Mouse (Mus musculus) heart, adult 2 months (tissue): Measurements from ENCODE around the gene Trappc3. TPM values are rescaled to one million over a fixed set of nuclear protein-coding genes. Genes with fewer than 3 reads are reported as not detected.
A peak's percentile ranks its signal among the peaks of the same experiment; 100 is the strongest.

ENCODE experiments used
- DNase-seq, 2 experiments: peaks; one replicate each; pipeline ENCODE4 v3.0.0; 2021
- H3K27ac ChIP-seq: fragments of 200-600 bp; 2 replicates; pipeline ENCODE4 v1.8.1; 2022
- H3K27me3 ChIP-seq: fragments of 200-500 bp; 2 replicates; pipeline ENCODE4 v1.6.1; 2012; ENCODE audit warnings: mild to moderate bottlenecking, low read length, inconsistent platforms, mixed read lengths; ENCODE audit not compliant: control insufficient read depth, insufficient read depth
- H3K36me3 ChIP-seq: fragments of 200-500 bp; 2 replicates; pipeline ENCODE4 v1.6.1; 2012; ENCODE audit warnings: low read length, inconsistent platforms; ENCODE audit not compliant: control insufficient read depth, insufficient read depth
- H3K4me1 ChIP-seq: fragments of 200-500 bp; 2 replicates; pipeline ENCODE4 v1.6.1; 2011; ENCODE audit warnings: low read length; ENCODE audit not compliant: control insufficient read depth, insufficient read depth
- H3K4me3 ChIP-seq: fragments of 200-600 bp; 2 replicates; pipeline ENCODE4 v1.8.1; 2022
- H3K79me2 ChIP-seq: fragments of 200-500 bp; replicated peaks from 2 replicates; pipeline ENCODE4 v1.6.1; 2012; ENCODE audit warnings: mild to moderate bottlenecking, inconsistent platforms, low read length, moderate library complexity, mixed read lengths; ENCODE audit not compliant: control insufficient read depth, insufficient read depth
- H3K9ac ChIP-seq: fragments of 200-500 bp; 2 replicates; pipeline ENCODE4 v1.6.1; 2012; ENCODE audit warnings: low read depth, mild to moderate bottlenecking, control low read depth, inconsistent platforms, low read length, mixed read lengths
- CTCF ChIP-seq: fragments of 200-600 bp; IDR thresholded peaks from 2 replicates; pipeline ENCODE4 v1.8.1; 2022; ENCODE audit warnings: antibody characterized with exemption, mild to moderate bottlenecking, moderate library complexity
- EP300 ChIP-seq: fragments of 200-500 bp; IDR thresholded peaks from 2 replicates; pipeline ENCODE4 v1.6.1; 2011; ENCODE audit warnings: low read depth, low read length, control low read depth; ENCODE audit not compliant: insufficient read depth
- POLR2A ChIP-seq: fragments of 200-500 bp; IDR thresholded peaks from 2 replicates; pipeline ENCODE4 v1.6.1; 2011; ENCODE audit warnings: mild to moderate bottlenecking, low read depth, low read length, control low read depth; ENCODE audit not compliant: insufficient read depth
- WGBS: fragments of 180-500 bp; shearing (Covaris S2); methylation state at CpG from one replicate; pipeline ENCODE4 v1.1.7; 2018; 5-methylcytosine and 5-hydroxymethylcytosine counted together
- intact Hi-C: fragments of 180-260 bp; cut with DNase I; formaldehyde crosslinking; loops from one replicate; pipeline ENCODE4 v1.15.1; 2025
- polyA plus RNA-seq: library from polyadenylated mRNA; depleted of rRNA; stranded (reverse); fragments of >200 nt; gene quantifications from 2 replicates; pipeline ENCODE4 v1.2.3, GENCODE M21; 2012
- total RNA-seq, 2 experiments: library from RNA; stranded (reverse); gene quantifications; 2 replicates each; pipeline ENCODE4 v1.2.3; 2021

Trappc3 gene
- total and polyA plus RNA-seq, 3 experiments = 41.0 to 49.5 (median 46.3) TPM

- H3K9ac ChIP-seq = peak overlapping the region; percentile 17
- H3K36me3 ChIP-seq = peaks cover 5% of the 10 kb centered on the region; the same call in 1 of the 2 replicates
- peaks cover 31% of the 10 kb centered on the region for H3K4me1 ChIP-seq
- H3K27ac ChIP-seq = peak overlapping the region; percentile 93
- H3K79me2 ChIP-seq = peaks cover 3% of the 10 kb centered on the region; the same call in 1 of the 2 replicates
- intact Hi-C loops = loop anchor here (1.0 to 5.0 kb wide), 5 partner anchors 34 to 174 kb away; partner anchors contain the start of genes Stk40 and Thrap3
- DNase-seq = no peak
- TF ChIP-seq EP300 (no peak), POLR2A (no peak), CTCF (no peak)
- H3K4me3 ChIP-seq = peak overlapping the region; percentile 35; the same call in 1 of the 2 replicates
- no peaks in the 10 kb centered on the region for H3K27me3 ChIP-seq
- WGBS = 24% methylated on average over 7 of the region's 7 CpGs
Measured at GRCm38 (mm10) chr4:126261675-126262074, 450 bp upstream of the Trappc3 start.

GRCm38 (mm10) chr4:126269292-126269691 is 7.2 kb downstream of the Trappc3 start:
- no peaks in the 10 kb centered on the region for H3K4me1 ChIP-seq

GRCm38 (mm10) chr4:126273753-126274152 is 11.6 kb downstream of the Trappc3 start:
- no peaks in the 10 kb centered on the region for H3K79me2 ChIP-seq
- TF ChIP-seq EP300 (no peak), CTCF (no peak), POLR2A (no peak)
- no peaks in the 10 kb centered on the region for H3K36me3 ChIP-seq
- no peak overlapping the region for H3K9ac ChIP-seq
- DNase-seq = no peak
- no peaks in the 10 kb centered on the region for H3K27me3 ChIP-seq
- H3K27ac ChIP-seq = no peak overlapping the region
- intact Hi-C loops = no loop called here
- no peak overlapping the region for H3K4me3 ChIP-seq
- peaks cover 2% of the 10 kb centered on the region for H3K4me1 ChIP-seq
- 82% methylated on average over 13 of the region's 13 CpGs for WGBS

More at GRCm38 (mm10) chr4:126269292-126269691, 7.2 kb downstream of the Trappc3 start:
- WGBS = 53% methylated on average over 3 of the region's 3 CpGs
- H3K4me3 ChIP-seq = no peak overlapping the region
- no peak for DNase-seq
- no peaks in the 10 kb centered on the region for H3K36me3 ChIP-seq
- intact Hi-C loops = no loop called here
- no peak overlapping the region for H3K27ac ChIP-seq
- H3K9ac ChIP-seq = no peak overlapping the region
- no peaks in the 10 kb centered on the region for H3K27me3 ChIP-seq
- TF ChIP-seq POLR2A (no peak), CTCF (no peak)
- peaks cover 1% of the 10 kb centered on the region; the same call in 1 of the 2 replicates for H3K79me2 ChIP-seq

GRCm38 (mm10) chr4:126275081-126275480 is 13.0 kb downstream of the Trappc3 start:
- Histone ChIP-seq H3K27ac (no peak overlapping the region), H3K27me3 (no peaks in the 10 kb centered on the region), H3K4me1 (peaks cover 2% of the 10 kb centered on the region), H3K79me2 (no peaks in the 10 kb centered on the region), H3K36me3 (no peaks in the 10 kb centered on the region), H3K4me3 (no peak overlapping the region), H3K9ac (no peak overlapping the region)
- intact Hi-C loops = no loop called here
- no peak for DNase-seq
- TF ChIP-seq CTCF = no peak
- TF ChIP-seq POLR2A = no peak
- no peak for TF ChIP-seq EP300
- WGBS = 89% methylated on average over 4 of the region's 4 CpGs

- Histone ChIP-seq H3K27me3 (no peaks in the 10 kb centered on the region), H3K36me3 (no peaks in the 10 kb centered on the region), H3K79me2 (no peaks in the 10 kb centered on the region), H3K27ac (no peak overlapping the region), H3K4me1 (peaks cover 2% of the 10 kb centered on the region), H3K9ac (no peak overlapping the region), H3K4me3 (no peak overlapping the region)
- peak; percentile 43 to 59 for DNase-seq
- intact Hi-C loops = no loop called here
- TF ChIP-seq POLR2A (no peak), CTCF (no peak), EP300 (no peak)
- WGBS = 70% methylated on average over 13 of the region's 13 CpGs
Measured at GRCm38 (mm10) chr4:126275681-126276131, 13.6 kb downstream of the Trappc3 start.

GRCm38 (mm10) chr4:126277906-126278564 is 15.9 kb downstream of the Trappc3 start:
- Histone ChIP-seq H3K27ac (no peak overlapping the region), H3K9ac (no peak overlapping the region)

More at GRCm38 (mm10) chr4:126277906-126278564, 15.9 kb downstream of the Trappc3 start:
- Histone ChIP-seq H3K4me3 (no peak overlapping the region), H3K79me2 (no peaks in the 10 kb centered on the region), H3K36me3 (no peaks in the 10 kb centered on the region), H3K4me1 (peaks cover 2% of the 10 kb centered on the region), H3K27me3 (no peaks in the 10 kb centered on the region)
- peak; percentile 53 to 68 for DNase-seq
- intact Hi-C loops = loop anchor here (1.0 kb wide), 1 partner anchor 31 kb away; no protein-coding TSS in a partner anchor
- TF ChIP-seq CTCF = peak; percentile 83
- 0 out of 2 replicates have a peak, but pooled peaks have one; percentile 27 for TF ChIP-seq EP300
- no peak for TF ChIP-seq POLR2A
- 8% methylated on average over 13 of the region's 13 CpGs for WGBS
